ENCODE assay signal across 25 mouse cellular contexts in the genomic region with DNA sequence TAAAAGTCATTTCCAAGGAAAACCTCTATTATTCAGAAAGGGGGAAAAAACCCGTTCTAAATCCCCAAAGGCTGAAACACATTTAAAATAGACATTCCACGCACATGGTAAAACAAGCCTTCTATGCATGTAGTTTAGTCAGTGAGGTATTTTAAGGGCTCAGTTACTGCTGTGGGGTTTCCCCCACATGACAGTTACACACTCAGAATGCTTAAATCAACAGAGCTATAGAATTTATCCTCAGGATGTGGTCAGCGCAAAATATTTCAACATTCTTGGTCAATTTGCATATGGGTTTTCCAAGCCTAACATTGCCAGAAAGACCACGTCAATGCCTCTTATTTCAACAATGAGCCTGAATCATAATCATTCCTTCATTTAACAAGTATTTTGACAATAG.
DNase-seq lines count a peak whose midpoint lies in the region; ATAC-seq and TF ChIP-seq lines count a peak whose summit lies in the region.
"Had no signal": no experiment of that assay in that cellular context is flagged by ENCODE, and none has a peak within 500 bp of the region (broad histone marks: within the 10 kb centered on the region; RNA-seq: fewer than 3 reads in every experiment).

No protein-coding gene starts in this region.

- H3K27ac ChIP-seq in embryonic facial prominence, embryonic 14.5 days (replicated peaks; ENCODE audit: low read depth, low read length), result no peak overlapping the region
- H3K27ac ChIP-seq in embryonic facial prominence, embryonic 10.5 days (replicated peaks), result no peak overlapping the region
- H3K27ac ChIP-seq in intestine, postnatal 0 days (ENCODE audit: low read depth, low read length), result no peak overlapping the region
- H3K27ac ChIP-seq in forebrain, postnatal 0 days (ENCODE audit: low read depth, low read length), result no peak overlapping the region
- H3K27ac ChIP-seq: forebrain, embryonic 13.5 days; hindbrain, embryonic 10.5 days; left cerebral cortex, adult 2 months; limb, embryonic 15.5 days; liver, embryonic 15.5 days; midbrain, embryonic 12.5 days had no signal

- intact Hi-C loops in left cerebral cortex, postnatal 25 days (cut with DNase I), result no loop called here

- no peak for TF ChIP-seq CTCF in intestine, postnatal 0 days (IDR thresholded peaks at IDR 0.05; ENCODE audit: low read depth)
- TF ChIP-seq CTCF in forebrain, postnatal 0 days (IDR thresholded peaks at IDR 0.05; ENCODE audit: low read depth), result no peak

- H3K9ac ChIP-seq in embryonic facial prominence, embryonic 14.5 days (ENCODE audit: low read depth, low read length), result no peak overlapping the region
- no peak overlapping the region for H3K9ac ChIP-seq in intestine, postnatal 0 days (ENCODE audit: low read depth, low read length)
- H3K9ac ChIP-seq in forebrain, postnatal 0 days, result no peak overlapping the region
- H3K9ac ChIP-seq: forebrain, embryonic 13.5 days; heart, embryonic 12.5 days; limb, embryonic 15.5 days; liver, embryonic 15.5 days; midbrain, embryonic 12.5 days had no signal

- H3K4me2 ChIP-seq in embryonic facial prominence, embryonic 14.5 days (ENCODE audit: low read depth, low read length), result no peak overlapping the region
- H3K4me2 ChIP-seq in intestine, postnatal 0 days (replicated peaks; ENCODE audit: low read depth), result no peak overlapping the region
- H3K4me2 ChIP-seq in forebrain, postnatal 0 days (ENCODE audit: low read depth), result no peak overlapping the region
- H3K4me2 ChIP-seq: forebrain, embryonic 13.5 days; heart, embryonic 12.5 days; limb, embryonic 15.5 days; liver, embryonic 15.5 days; midbrain, embryonic 12.5 days had no signal

- no peaks in the 10 kb centered on the region for H3K9me3 ChIP-seq in embryonic facial prominence, embryonic 14.5 days (ENCODE audit: control insufficient read depth, low read length)
- no peaks in the 10 kb centered on the region for H3K9me3 ChIP-seq in embryonic facial prominence, embryonic 10.5 days
- no peaks in the 10 kb centered on the region for H3K9me3 ChIP-seq in intestine, postnatal 0 days (ENCODE audit: control insufficient read depth)
- H3K9me3 ChIP-seq in forebrain, postnatal 0 days (ENCODE audit: low read length), result no peaks in the 10 kb centered on the region
- H3K9me3 ChIP-seq: forebrain, embryonic 13.5 days; heart, embryonic 12.5 days; hindbrain, embryonic 10.5 days; limb, embryonic 15.5 days; liver, embryonic 15.5 days; midbrain, embryonic 12.5 days had no signal

- DNase-seq in embryonic facial prominence, embryonic 14.5 days (ENCODE audit: low spot score), result peak; percentile 77
- DNase-seq in embryonic facial prominence, embryonic 10.5 days (ENCODE audit: low spot score), result no peak
- DNase-seq in left cerebral cortex, postnatal 25 days (ENCODE audit: low spot score in 2 of 2), result no peak
- DNase-seq in forebrain, postnatal 0 days, result no peak
- DNase-seq: adrenal gland, postnatal 10 days; cerebellum, adult 8-10 months; gastrocnemius, postnatal 10 days; heart, adult 18-20 months; heart, postnatal 10 days; kidney, adult 18-20 months; left cerebral cortex, postnatal 4 days; thymus, postnatal 14 days had no signal

- 49% methylated on average over 4 of the region's 4 CpGs for WGBS in embryonic facial prominence, embryonic 14.5 days
- WGBS in embryonic facial prominence, embryonic 10.5 days, result 91% methylated on average over 4 of the region's 4 CpGs
- WGBS in intestine, postnatal 0 days, result 63% methylated on average over 4 of the region's 4 CpGs
- 80% methylated on average over 4 of the region's 4 CpGs for WGBS in forebrain, postnatal 0 days

- peaks cover 5% of the 10 kb centered on the region; the same call in 1 of the 2 replicates for H3K4me1 ChIP-seq in embryonic facial prominence, embryonic 14.5 days (ENCODE audit: control insufficient read depth, insufficient read depth, low read length)
- H3K4me1 ChIP-seq in embryonic facial prominence, embryonic 10.5 days, result 0 out of 2 replicates have a peak, but pooled peaks cover under 1% of the 10 kb centered on the region
- no peaks in the 10 kb centered on the region for H3K4me1 ChIP-seq in intestine, postnatal 0 days (replicated peaks; ENCODE audit: control insufficient read depth, insufficient read depth, low read length)
- no peaks in the 10 kb centered on the region for H3K4me1 ChIP-seq in forebrain, postnatal 0 days (ENCODE audit: insufficient read depth)
- H3K4me1 ChIP-seq: forebrain, embryonic 13.5 days; heart, embryonic 12.5 days; hindbrain, embryonic 10.5 days; limb, embryonic 15.5 days; liver, embryonic 15.5 days; midbrain, embryonic 12.5 days had no signal

- H3K4me3 ChIP-seq in embryonic facial prominence, embryonic 14.5 days (ENCODE audit: low read depth, low read length), result no peak overlapping the region
- no peak overlapping the region for H3K4me3 ChIP-seq in embryonic facial prominence, embryonic 10.5 days
- H3K4me3 ChIP-seq in intestine, postnatal 0 days (ENCODE audit: low read depth, low read length), result no peak overlapping the region
- no peak overlapping the region for H3K4me3 ChIP-seq in forebrain, postnatal 0 days (ENCODE audit: low read depth, low read length)
- H3K4me3 ChIP-seq: erythroblast, embryonic 14.5 days; forebrain, embryonic 13.5 days; heart, embryonic 12.5 days; hindbrain, embryonic 10.5 days; left cerebral cortex, adult 2 months; limb, embryonic 15.5 days; liver, embryonic 15.5 days; midbrain, embryonic 12.5 days had no signal

- ATAC-seq in embryonic facial prominence, embryonic 14.5 days (ENCODE audit: low read depth), result peak; percentile 71
- ATAC-seq in CD4-positive, CD25-positive, alpha-beta regulatory T cell, adult 4 months, result peak; percentile 90
- peak; percentile 73 for ATAC-seq in common myeloid progenitor, adult 5-6 weeks (replicated peaks; ENCODE audit: low read depth, poor library complexity, severe bottlenecking)
- peak; percentile 57 for ATAC-seq in megakaryocyte progenitor cell, adult 5-6 weeks (replicated peaks; ENCODE audit: poor library complexity)
- no peak for ATAC-seq in intestine, postnatal 0 days
- no peak for ATAC-seq in forebrain, postnatal 0 days
- ATAC-seq: forebrain, embryonic 13.5 days; hindbrain, embryonic 16.5 days had no signal

- no peaks in the 10 kb centered on the region for H3K36me3 ChIP-seq in embryonic facial prominence, embryonic 14.5 days (ENCODE audit: control insufficient read depth, insufficient read depth, low read length)
- H3K36me3 ChIP-seq in embryonic facial prominence, embryonic 10.5 days (replicated peaks), result no peaks in the 10 kb centered on the region
- H3K36me3 ChIP-seq in intestine, postnatal 0 days (ENCODE audit: control insufficient read depth, insufficient read depth), result no peaks in the 10 kb centered on the region
- H3K36me3 ChIP-seq in forebrain, postnatal 0 days (ENCODE audit: insufficient read depth), result no peaks in the 10 kb centered on the region
- H3K36me3 ChIP-seq: heart, embryonic 12.5 days; hindbrain, embryonic 10.5 days; limb, embryonic 15.5 days; liver, embryonic 15.5 days; midbrain, embryonic 12.5 days had no signal

- no peaks in the 10 kb centered on the region for H3K27me3 ChIP-seq in embryonic facial prominence, embryonic 14.5 days (replicated peaks; ENCODE audit: control insufficient read depth, insufficient read depth, low read length)
- H3K27me3 ChIP-seq in embryonic facial prominence, embryonic 10.5 days (replicated peaks; ENCODE audit: low read depth, poor library complexity, severe bottlenecking), result no peaks in the 10 kb centered on the region
- no peaks in the 10 kb centered on the region for H3K27me3 ChIP-seq in intestine, postnatal 0 days (replicated peaks; ENCODE audit: control insufficient read depth, insufficient read depth, low read length)
- H3K27me3 ChIP-seq in forebrain, postnatal 0 days (ENCODE audit: insufficient read depth, low read length), result no peaks in the 10 kb centered on the region
- H3K27me3 ChIP-seq: forebrain, embryonic 13.5 days; heart, embryonic 12.5 days; limb, embryonic 15.5 days; liver, embryonic 15.5 days; midbrain, embryonic 12.5 days had no signal

Comparison
In these comparisons a context has a peak if more than half of its experiments do, and no peak if none do; other contexts are left out.
1. ATAC-seq: peak in embryonic facial prominence, embryonic 14.5 days (single experiment), CD4-positive, CD25-positive, alpha-beta regulatory T cell, adult 4 months (single experiment), common myeloid progenitor, adult 5-6 weeks (single experiment) and megakaryocyte progenitor cell, adult 5-6 weeks (single experiment); none in intestine, postnatal 0 days (single experiment) and forebrain, postnatal 0 days (single experiment).